Mouse (Mus musculus) myocyte (in vitro differentiated cells): ENCODE data around the gene Gng7. TPM values are rescaled to one million over a fixed set of nuclear protein-coding genes. Genes with fewer than 3 reads are reported as not detected.

ENCODE experiments used
- H3K27me3 ChIP-seq: one replicate; pipeline ENCODE4 v1.6.1; 2011; ENCODE audit not compliant: control insufficient read depth, insufficient read depth, insufficient read length
- H3K36me3 ChIP-seq: one replicate; pipeline ENCODE4 v1.6.1; 2011; ENCODE audit not compliant: control insufficient read depth, insufficient read depth
- H3K4me2 ChIP-seq: one replicate; pipeline ENCODE4 v1.6.1; 2011; ENCODE audit warnings: low read depth, control low read depth
- H3K4me3 ChIP-seq: one replicate; pipeline ENCODE4 v1.5.1; 2011; ENCODE audit warnings: mild to moderate bottlenecking, control low read depth, moderate library complexity
- H3K79me2 ChIP-seq: one replicate; pipeline ENCODE4 v1.6.1; 2011; ENCODE audit not compliant: control insufficient read depth, insufficient read depth
- H3ac ChIP-seq: one replicate; pipeline ENCODE4 v1.6.1; 2011; ENCODE audit not compliant: control insufficient read depth, insufficient read length
- CEBPB ChIP-seq: IDR thresholded peaks from 2 replicates; pipeline ENCODE4 v1.6.1; 2011; ENCODE audit warnings: mild to moderate bottlenecking, moderate library complexity; ENCODE audit not compliant: poor library complexity, insufficient read depth, severe bottlenecking
- E2F4 ChIP-seq: IDR thresholded peaks from one replicate; pipeline ENCODE4 v1.6.1; 2011; ENCODE audit warnings: mild to moderate bottlenecking, control low read depth, moderate library complexity; ENCODE audit not compliant: insufficient read depth
- MAX ChIP-seq: IDR thresholded peaks from one replicate; pipeline ENCODE4 v1.6.1; 2011; ENCODE audit warnings: low read depth, mild to moderate bottlenecking, control low read depth
- MYOD1 ChIP-seq, 3 experiments: IDR thresholded peaks; one replicate each; pipeline ENCODE4 v1.6.1; 2011; ENCODE audit warnings: control low read depth in 2 of 3, low read depth in 2 of 3, mild to moderate bottlenecking in 2 of 3, moderate library complexity in 1 of 3; ENCODE audit not compliant: insufficient read length in 2 of 3, control insufficient read depth in 1 of 3
- MYOG ChIP-seq, 3 experiments: IDR thresholded peaks; one replicate each; pipeline ENCODE4 v1.6.1; 2011; ENCODE audit warnings: control low read depth in 2 of 3, low read depth in 2 of 3, mild to moderate bottlenecking in 2 of 3; ENCODE audit not compliant: insufficient read length in 2 of 3, control insufficient read depth in 1 of 3, insufficient read depth in 1 of 3
- POLR2A ChIP-seq: IDR thresholded peaks from one replicate; pipeline ENCODE4 v1.6.1; 2011; ENCODE audit warnings: low read depth, mild to moderate bottlenecking, control low read depth, moderate library complexity; ENCODE audit not compliant: insufficient read length
- POLR2AphosphoS2 ChIP-seq: IDR thresholded peaks from one replicate; pipeline ENCODE4 v1.6.1; 2011; ENCODE audit warnings: low read depth, control low read depth; ENCODE audit not compliant: insufficient read length
- REST ChIP-seq: IDR thresholded peaks from one replicate; pipeline ENCODE4 v1.6.1; 2011; ENCODE audit warnings: mild to moderate bottlenecking, control low read depth, moderate library complexity; ENCODE audit not compliant: insufficient read depth, insufficient read length
- SRF ChIP-seq: IDR thresholded peaks from one replicate; pipeline ENCODE4 v1.6.1; 2011; ENCODE audit warnings: low read depth; ENCODE audit not compliant: control insufficient read depth, insufficient read length
- TCF12 ChIP-seq: IDR thresholded peaks from one replicate; pipeline ENCODE4 v1.6.1; 2011; ENCODE audit warnings: mild to moderate bottlenecking, control low read depth; ENCODE audit not compliant: poor library complexity, insufficient read depth, severe bottlenecking
- TCF3 ChIP-seq: IDR thresholded peaks from one replicate; pipeline ENCODE4 v1.6.1; 2011; ENCODE audit warnings: low read depth, control low read depth; ENCODE audit not compliant: insufficient read length
- USF1 ChIP-seq: IDR thresholded peaks from one replicate; pipeline ENCODE4 v1.6.1; 2011; ENCODE audit warnings: low read depth, mild to moderate bottlenecking, control low read depth, moderate library complexity
- polyA plus RNA-seq: library from polyadenylated mRNA; unstranded; fragments of >200 nt; fragmentation: generic; extraction: Trizol; gene quantifications from one replicate; pipeline ENCODE4 v1.2.1, GENCODE M21; 2012; ENCODE audit warnings: missing spikeins

Gene Gng7
- polyA plus RNA-seq, 1 experiment = 0.47 TPM

GRCm38 (mm10) chr10:80935241-80935640 is 79.5 kb downstream of the Gng7 start:
- Histone ChIP-seq H3K79me2 (peaks cover 9% of the 10 kb centered on the region), H3K36me3 (no peaks in the 10 kb centered on the region), H3ac (no peak overlapping the region), H3K27me3 (no peaks in the 10 kb centered on the region), H3K4me3 (no peak overlapping the region), H3K4me2 (no peak overlapping the region)
- peak; percentile 78 for TF ChIP-seq CEBPB
- TF ChIP-seq TCF3 = no peak
- no peak for TF ChIP-seq POLR2A
- no peak for TF ChIP-seq REST

- TF ChIP-seq SRF = no peak
- no peak for TF ChIP-seq TCF12
- TF ChIP-seq CEBPB = no peak
- Histone ChIP-seq H3K4me2 (no peak overlapping the region), H3K4me3 (no peak overlapping the region), H3K79me2 (peaks cover 12% of the 10 kb centered on the region), H3ac (no peak overlapping the region), H3K27me3 (no peaks in the 10 kb centered on the region), H3K36me3 (no peaks in the 10 kb centered on the region)
These were observed 80.4 kb downstream of the Gng7 start for GRCm38 (mm10) chr10:80934136-80934985.

GRCm38 (mm10) chr10:80933421-80933979 is 81.2 kb downstream of the Gng7 start:
- peak overlapping the region; percentile 97 for H3K4me3 ChIP-seq
- H3ac ChIP-seq = no peak overlapping the region
- peaks cover 12% of the 10 kb centered on the region for H3K79me2 ChIP-seq
- H3K4me2 ChIP-seq = peak overlapping the region; percentile 96
- no peaks in the 10 kb centered on the region for H3K27me3 ChIP-seq
- TF ChIP-seq CEBPB = no peak
- no peak for TF ChIP-seq MAX
- TF ChIP-seq POLR2A = no peak
- no peak for TF ChIP-seq REST
- H3K36me3 ChIP-seq = no peaks in the 10 kb centered on the region

- no peaks in the 10 kb centered on the region for H3K27me3 ChIP-seq
- H3ac ChIP-seq = no peak overlapping the region
- no peaks in the 10 kb centered on the region for H3K36me3 ChIP-seq
- peak overlapping the region; percentile 97 for H3K4me3 ChIP-seq
- peaks cover 12% of the 10 kb centered on the region for H3K79me2 ChIP-seq
- no peak for TF ChIP-seq MYOG (IDR thresholded peaks at IDR 0.05; ENCODE audit: control insufficient read depth in 1 of 3, insufficient read depth in 1 of 3, insufficient read length in 2 of 3, low read depth in 2 of 3)
- peak; percentile 16 for TF ChIP-seq POLR2A
- peak overlapping the region; percentile 96 for H3K4me2 ChIP-seq
These were observed 81.9 kb downstream of the Gng7 start for GRCm38 (mm10) chr10:80932700-80933420.

- H3K79me2 ChIP-seq = peaks cover 12% of the 10 kb centered on the region
- peak overlapping the region; percentile 97 for H3K4me3 ChIP-seq
- no peaks in the 10 kb centered on the region for H3K27me3 ChIP-seq
- H3ac ChIP-seq = no peak overlapping the region
- no peak for TF ChIP-seq MYOD1 (IDR thresholded peaks at IDR 0.05; ENCODE audit: control insufficient read depth in 1 of 3, insufficient read length in 2 of 3, low read depth in 2 of 3)
- TF ChIP-seq CEBPB = peak; percentile 50; the same call in 1 of the 2 replicates
- TF ChIP-seq POLR2AphosphoS2 = peak; percentile 72
- H3K36me3 ChIP-seq = no peaks in the 10 kb centered on the region
- H3K4me2 ChIP-seq = peak overlapping the region; percentile 96
These were observed 82.5 kb downstream of the Gng7 start for GRCm38 (mm10) chr10:80932206-80932605.

- Histone ChIP-seq H3K79me2 (peaks cover 12% of the 10 kb centered on the region), H3K4me3 (peak overlapping the region; percentile 97), H3ac (peak overlapping the region; percentile 42), H3K27me3 (no peaks in the 10 kb centered on the region), H3K36me3 (no peaks in the 10 kb centered on the region), H3K4me2 (peak overlapping the region; percentile 96)
- TF ChIP-seq MAX = no peak
- no peak for TF ChIP-seq E2F4
- no peak for TF ChIP-seq TCF3
- no peak for TF ChIP-seq CEBPB
- TF ChIP-seq USF1 = no peak
- TF ChIP-seq MYOD1 (IDR thresholded peaks at IDR 0.05; ENCODE audit: control insufficient read depth in 1 of 3, insufficient read length in 2 of 3, low read depth in 2 of 3) = no peak
- peak; percentile 64 for TF ChIP-seq POLR2AphosphoS2
- TF ChIP-seq REST = no peak
- TF ChIP-seq TCF12 = no peak
- peak; percentile 22 for TF ChIP-seq POLR2A
- TF ChIP-seq MYOG (IDR thresholded peaks at IDR 0.05; ENCODE audit: control insufficient read depth in 1 of 3, insufficient read depth in 1 of 3, insufficient read length in 2 of 3, low read depth in 2 of 3) = no peak
- no peak for TF ChIP-seq SRF
These were observed 83.0 kb downstream of the Gng7 start for GRCm38 (mm10) chr10:80931695-80932094.
